Mouse (Mus musculus) CH12F3 (cell line): Measurements from ENCODE around the gene 4930426L09Rik.

Source experiments
- in situ Hi-C: fragments of 300-500 bp; cut with MboI; formaldehyde crosslinking; loops from 2 replicates; pipeline ENCODE4 v1.14.3; 2020; ENCODE audit warnings: low sequenced_read_pairs

The 4930426L09Rik gene

GRCm38 (mm10) chr2:18969066-18969681 is 29.0 kb upstream of the 4930426L09Rik start:
- in situ Hi-C loops, result no loop called here

GRCm38 (mm10) chr2:18970461-18970860 is 27.7 kb upstream of the 4930426L09Rik start:
- in situ Hi-C loops, result no loop called here

GRCm38 (mm10) chr2:18971564-18971963 is 26.6 kb upstream of the 4930426L09Rik start:
- in situ Hi-C loops, result no loop called here

DNA sequence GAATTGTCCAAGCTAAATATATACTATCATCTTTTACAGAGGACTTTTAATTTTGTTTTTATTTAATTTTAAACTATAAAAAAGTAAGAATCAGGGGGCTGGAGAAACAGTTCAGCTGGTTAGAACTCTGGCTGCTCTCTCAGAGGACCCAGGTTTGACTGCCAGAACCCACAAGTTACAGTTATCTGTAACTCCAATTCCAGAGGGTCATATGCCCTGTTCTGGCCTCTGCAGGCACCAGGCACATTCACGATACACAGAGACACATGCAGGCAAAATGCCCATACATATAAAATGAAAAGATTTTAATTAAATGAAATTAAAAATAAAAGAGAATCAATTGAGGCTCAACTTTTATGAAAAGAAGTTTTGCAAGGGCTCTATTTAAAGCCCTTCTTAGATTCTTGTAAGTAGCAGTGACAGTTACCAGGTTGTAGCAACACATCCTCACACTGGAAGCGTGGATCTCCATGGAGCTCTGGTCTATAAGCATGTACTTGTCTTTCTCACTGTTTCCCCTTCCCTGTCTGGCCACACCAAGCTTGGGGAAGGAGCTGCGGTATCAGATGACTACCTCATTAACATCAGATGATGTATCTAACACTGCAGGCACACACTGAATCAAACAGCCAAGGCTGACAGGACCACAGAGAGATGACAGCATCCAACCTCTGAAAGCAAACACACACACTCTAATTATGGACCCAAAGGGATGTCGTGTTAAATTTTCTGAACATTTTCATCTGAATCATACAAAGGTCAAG is 23.1 kb upstream of the 4930426L09Rik start:
- in situ Hi-C loops, result no loop called here

DNA sequence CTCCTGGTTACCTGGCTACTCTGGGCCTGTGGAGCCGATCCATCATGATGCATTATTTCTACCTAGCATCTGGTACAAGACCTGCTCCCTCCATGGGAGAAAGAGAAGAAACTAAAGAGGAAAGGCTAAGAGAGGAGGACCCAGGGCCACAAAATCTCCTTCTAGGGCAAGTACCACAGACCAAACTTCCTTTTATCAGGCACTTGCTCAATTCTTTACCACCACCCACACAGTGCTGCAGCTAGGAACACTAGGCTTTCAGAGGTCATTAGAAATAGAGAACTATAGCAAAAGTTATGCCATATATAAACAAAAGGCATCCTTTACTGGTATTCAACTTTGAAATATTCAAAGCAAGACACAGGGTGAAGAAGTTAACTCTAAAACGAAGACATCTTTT is 22.0 kb upstream of the 4930426L09Rik start:
- in situ Hi-C loops, result no loop called here

DNA sequence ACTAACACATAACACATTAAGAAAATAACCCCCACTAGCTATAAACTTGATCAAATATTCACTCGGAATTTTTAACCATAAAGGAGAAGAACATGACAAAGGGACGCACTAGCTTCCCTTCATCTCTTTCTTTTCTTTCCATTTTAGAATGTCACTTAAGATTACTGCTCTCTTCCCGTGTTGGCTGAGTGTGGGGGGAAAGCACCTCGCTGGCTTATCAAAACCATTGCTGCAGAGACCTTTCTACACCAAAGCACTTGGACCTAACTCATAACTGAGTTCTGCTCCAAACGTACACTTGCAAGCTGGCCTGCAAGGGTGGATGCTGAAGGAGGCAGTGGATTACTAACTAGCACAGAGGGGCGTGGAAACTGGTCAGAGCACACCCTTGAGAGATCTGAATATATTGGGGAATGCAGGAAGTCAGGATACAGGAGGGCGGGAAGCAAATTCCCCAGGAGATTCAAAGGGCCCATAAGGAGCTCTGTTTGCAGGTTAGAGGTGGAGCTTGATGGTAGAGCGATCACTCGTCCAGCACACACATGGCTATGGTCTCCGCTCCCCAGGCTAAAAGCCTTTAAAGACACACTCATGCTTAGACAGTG is 20.8 kb upstream of the 4930426L09Rik start:
- in situ Hi-C loops, result no loop called here

DNA sequence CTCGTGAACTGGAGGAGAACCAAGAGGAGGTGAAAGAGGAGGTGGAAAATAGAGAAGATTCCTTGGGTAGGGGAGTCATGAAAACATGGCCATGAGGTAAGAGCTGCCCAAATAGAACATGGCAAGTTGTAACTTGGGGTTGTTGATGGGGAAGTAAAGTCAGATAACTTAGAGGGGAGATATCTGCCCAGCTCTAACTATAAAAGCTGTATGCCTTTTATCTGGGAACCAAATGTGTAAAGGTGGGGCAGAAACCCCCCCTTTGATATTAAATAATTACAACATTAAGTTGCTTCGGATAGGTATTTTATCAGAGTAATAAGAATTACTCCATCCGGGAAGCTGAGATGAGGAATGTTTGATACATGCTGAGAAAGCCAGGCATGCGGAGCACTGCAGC is 19.1 kb upstream of the 4930426L09Rik start:
- in situ Hi-C loops, result no loop called here

DNA sequence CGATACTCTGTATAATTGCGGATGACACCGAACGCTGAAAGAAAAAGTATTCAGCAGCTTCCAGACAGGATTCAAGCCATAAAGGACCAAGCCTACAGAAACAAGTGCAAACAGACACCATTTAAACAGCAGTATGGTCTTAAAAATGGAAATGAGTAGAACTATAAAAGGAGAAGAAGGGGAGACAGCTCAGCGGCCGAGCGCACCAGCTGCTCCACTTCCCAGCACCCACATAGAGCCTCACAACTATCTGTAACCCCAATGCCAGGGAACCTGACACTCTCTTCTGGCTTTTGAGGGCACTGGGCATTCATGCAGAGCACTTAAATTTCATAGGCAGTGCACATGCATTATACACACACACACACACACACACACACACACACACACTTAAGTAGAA is 18.5 kb upstream of the 4930426L09Rik start:
- in situ Hi-C loops, result no loop called here

- in situ Hi-C loops, result no loop called here
Measured at GRCm38 (mm10) chr2:18982581-18982980, 15.6 kb upstream of the 4930426L09Rik start.

GRCm38 (mm10) chr2:18983546-18983945 is 14.6 kb upstream of the 4930426L09Rik start:
- in situ Hi-C loops, result no loop called here

DNA sequence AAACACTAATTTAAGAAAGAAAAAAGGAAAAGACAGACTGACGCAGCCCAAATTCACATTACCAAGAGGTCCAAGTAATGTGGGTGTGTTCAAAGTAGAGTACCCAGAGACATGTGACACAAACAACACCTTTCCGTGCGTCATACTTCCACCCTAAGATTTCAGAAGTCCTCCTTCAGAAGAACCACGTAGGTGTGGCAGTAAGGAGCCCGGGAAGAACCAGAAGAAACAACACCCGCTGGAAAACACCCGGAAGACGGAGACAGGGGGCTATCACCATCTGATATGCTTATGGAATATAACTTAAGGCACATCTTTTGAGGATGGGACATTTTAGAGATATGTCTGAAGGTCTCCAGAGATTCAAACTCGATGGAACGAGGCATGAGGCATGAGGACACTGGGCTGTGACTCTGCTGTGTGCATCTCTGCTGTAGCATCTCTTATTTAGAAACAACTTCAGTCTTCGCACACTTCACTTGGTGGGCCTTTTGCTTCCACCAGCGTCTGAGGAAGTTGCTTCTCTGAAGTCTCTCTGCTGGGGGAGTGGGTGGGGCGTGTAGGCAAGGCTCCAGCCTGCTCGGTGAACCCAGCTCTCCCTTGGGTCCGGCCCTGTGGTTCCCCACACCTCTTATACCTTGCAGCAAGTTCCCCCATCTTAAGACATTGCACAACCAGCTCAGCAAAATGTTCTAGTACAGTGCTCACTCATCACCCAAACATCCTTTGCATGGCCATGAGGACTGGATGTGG is 13.9 kb upstream of the 4930426L09Rik start:
- in situ Hi-C loops, result no loop called here

DNA sequence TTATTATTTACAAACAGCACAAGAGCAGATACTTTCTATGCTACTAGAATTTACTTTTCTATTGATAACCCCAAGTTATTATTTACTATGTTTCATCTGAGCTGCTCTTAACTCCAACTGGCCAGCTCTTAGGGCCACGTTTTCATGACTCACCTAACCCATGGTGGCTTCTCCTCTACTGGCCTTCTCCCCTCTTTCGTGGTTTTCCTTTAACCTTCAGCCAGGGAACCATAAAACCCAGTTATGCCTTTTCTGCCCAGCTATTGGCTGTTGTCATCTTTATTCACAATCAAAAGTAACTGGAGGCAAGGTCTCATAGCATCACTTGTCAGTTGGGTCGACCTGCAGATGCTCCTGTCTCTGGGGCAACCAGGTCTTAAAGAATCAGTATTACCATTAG is 12.6 kb upstream of the 4930426L09Rik start:
- in situ Hi-C loops, result no loop called here

- in situ Hi-C loops, result no loop called here
Measured at GRCm38 (mm10) chr2:18988885-18989284, 9.3 kb upstream of the 4930426L09Rik start.

GRCm38 (mm10) chr2:18992512-18993510 is 5.3 kb upstream of the 4930426L09Rik start:
- in situ Hi-C loops, result no loop called here

GRCm38 (mm10) chr2:18996451-18997211 is 1.5 kb upstream of the 4930426L09Rik start:
- in situ Hi-C loops, result no loop called here

DNA sequence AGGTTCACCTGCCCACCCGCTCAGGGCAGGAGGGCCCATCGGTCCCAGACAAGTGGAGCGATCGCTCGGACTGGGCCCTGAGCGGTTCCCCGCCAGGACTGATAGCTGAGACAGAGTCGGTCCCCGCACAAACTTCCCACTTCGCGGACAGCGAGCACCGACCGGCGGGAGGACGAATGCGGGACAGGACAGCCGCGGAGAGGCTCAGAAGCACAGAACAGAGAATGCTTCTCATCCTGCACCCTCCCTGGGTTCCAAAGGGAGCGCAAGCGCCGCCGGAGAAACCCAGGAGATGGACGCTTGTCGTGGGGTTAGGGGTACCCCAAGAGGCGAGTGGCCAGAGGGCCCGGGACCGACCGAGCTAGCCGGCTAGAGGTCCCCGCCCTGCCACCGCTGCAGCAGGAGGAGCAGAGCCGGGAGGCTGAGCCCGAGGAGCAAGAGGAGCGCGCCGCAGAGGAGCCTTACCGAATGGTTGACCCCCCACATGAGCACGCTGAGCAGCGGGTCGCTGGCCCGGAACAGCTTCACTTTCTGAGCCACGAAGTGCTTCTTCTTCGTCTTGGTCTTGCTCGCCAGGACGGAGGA is 664 bp upstream of the 4930426L09Rik start:
- in situ Hi-C loops, result no loop called here

DNA sequence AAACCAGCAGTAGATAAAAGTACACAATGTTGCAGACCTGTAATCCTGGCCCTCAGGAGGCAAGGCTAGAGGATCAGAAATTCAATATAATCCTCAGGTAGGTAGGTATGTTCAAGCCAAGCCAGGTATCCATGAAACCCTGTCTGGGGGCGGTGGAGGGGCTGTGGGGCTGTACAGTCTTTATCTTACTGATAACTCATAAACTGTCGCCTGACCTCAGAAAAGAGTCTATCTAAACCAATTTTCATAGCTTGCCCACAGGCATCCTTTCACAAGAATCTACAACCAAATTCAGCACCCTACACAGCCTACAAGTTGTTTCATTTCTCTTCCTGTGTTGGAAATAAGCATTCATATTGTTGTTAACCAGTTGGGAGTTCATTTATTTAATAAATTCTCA is 1.3 kb downstream of the 4930426L09Rik start:
- in situ Hi-C loops, result no loop called here

DNA sequence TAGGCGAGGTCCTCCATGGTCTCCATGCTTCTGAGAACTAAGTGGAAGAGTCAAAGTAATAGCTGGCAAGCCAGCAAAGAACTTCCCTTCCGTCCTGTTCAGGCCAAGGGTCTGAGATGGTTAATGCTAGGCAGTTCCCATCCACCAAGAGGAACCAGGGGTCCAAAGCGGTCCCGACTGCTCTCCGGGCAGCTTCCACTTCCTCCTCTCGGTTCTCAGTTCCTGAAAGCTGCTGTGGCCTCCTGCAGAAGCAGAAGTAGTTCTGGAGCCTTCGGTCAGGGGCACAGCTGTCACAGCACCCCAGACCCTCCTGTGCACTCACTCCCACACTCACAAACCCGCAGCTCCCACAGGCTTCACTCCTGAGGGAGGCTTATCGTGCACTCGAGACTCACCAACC is 6.7 kb downstream of the 4930426L09Rik start:
- in situ Hi-C loops, result no loop called here

- in situ Hi-C loops, result no loop called here
Measured at GRCm38 (mm10) chr2:19006124-19006523, 8.0 kb downstream of the 4930426L09Rik start.
